Mouse (Mus musculus) lung, adult 10 weeks (tissue): ENCODE measurements around the gene Tmem255a. TPM values are rescaled to one million over a fixed set of nuclear protein-coding genes. Genes with fewer than 3 reads are reported as not detected.

Experiments used
- polyA plus RNA-seq: library from polyadenylated mRNA; stranded (reverse); fragments of 350-450 nt; fragmentation: Illumina TruSeq; extraction: RNeasy Lipid Tissue Mini Kit (QIAGEN cat#74804); gene quantifications from one replicate; pipeline ENCODE4 v1.2.3, GENCODE M21; 2014; ENCODE audit warnings: low read depth, low replicate concordance; ENCODE audit not compliant: insufficient read depth

The Tmem255a gene
- 0.56 TPM for polyA plus RNA-seq

DNA sequence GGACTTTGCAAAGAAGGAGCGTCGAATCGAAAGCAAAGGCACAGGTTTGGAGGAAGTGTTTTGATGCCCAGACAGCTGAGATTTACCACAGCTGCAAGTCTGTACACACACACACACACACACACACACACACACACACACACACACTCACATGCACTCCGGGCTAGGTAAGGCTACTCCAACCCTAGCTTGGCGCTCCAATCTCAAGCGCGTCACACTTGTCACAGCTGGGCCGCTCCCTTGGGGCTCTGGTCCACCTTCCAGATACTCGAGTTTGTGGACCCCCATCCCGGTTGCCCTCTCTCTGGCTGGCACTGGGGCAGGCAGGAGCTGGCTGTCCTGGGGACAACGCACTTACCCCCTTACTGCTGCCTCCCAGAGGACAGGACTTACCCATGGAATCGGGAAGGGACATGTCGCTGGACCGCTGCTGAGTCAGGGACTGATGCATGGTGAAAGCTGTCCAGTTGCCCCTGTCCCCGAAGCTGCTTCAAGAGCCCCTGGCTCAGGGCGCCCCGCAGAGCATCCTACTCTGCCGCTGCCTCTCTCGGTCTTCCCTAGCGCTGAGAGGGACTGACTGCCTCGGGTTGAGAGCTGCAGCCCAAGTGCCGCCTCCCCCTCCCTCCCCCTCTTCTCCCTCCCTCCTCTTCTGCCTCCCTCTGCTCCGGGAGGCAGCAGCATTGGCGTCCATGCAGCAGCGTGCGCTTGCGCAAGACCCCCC lies at the start of gene Tmem255a:
TSS of gene Tmem255a (minus strand) at position 589 of the 721 bp plus-strand sequence.

GRCm38 (mm10) chrX:38189552-38190457 lies 62.4 kb downstream of the Tmem255a start, which contains the start of gene Zbtb33:
Gene Zbtb33, plus strand, starts transcription at chrX:38189793.

Other genes starting within 250 kb of the Tmem255a start
- gene Btg1-ps1, start 233.6 kb downstream of the Tmem255a start, polyA plus RNA-seq: not detected
- not detected for gene Btg1-ps2, start 209.3 kb downstream of the Tmem255a start, polyA plus RNA-seq
- not detected for gene Rhox10, start 186.0 kb downstream of the Tmem255a start, polyA plus RNA-seq
- gene Rhox11, start 167.3 kb downstream of the Tmem255a start, polyA plus RNA-seq: not detected
- not detected for gene Rhox12, start 141.5 kb downstream of the Tmem255a start, polyA plus RNA-seq
- not detected for gene Rhox13, start 131.2 kb downstream of the Tmem255a start, polyA plus RNA-seq
- 5.1 TPM for gene Zbtb33, start 62.6 kb downstream of the Tmem255a start, polyA plus RNA-seq
- gene Atp1b4, start 63.7 kb upstream of the Tmem255a start, polyA plus RNA-seq: not detected
- gene Lamp2, start 204.0 kb upstream of the Tmem255a start, polyA plus RNA-seq: 170 TPM